Mouse (Mus musculus) urinary bladder, adult 2 months (tissue): ENCODE data around the gene Gngt1. TPM values are rescaled to one million over a fixed set of nuclear protein-coding genes. Genes with fewer than 3 reads are reported as not detected.

ENCODE experiments used
- polyA plus RNA-seq: library from polyadenylated mRNA; depleted of rRNA; stranded (reverse); fragments of >200 nt; gene quantifications from 2 replicates; pipeline ENCODE4 v1.2.3, GENCODE M21; 2012; rRNA removed

The Gngt1 gene
- polyA plus RNA-seq, 1 experiment: not detected

Other genes with a start within 250 kb of the Gngt1 start
- not detected in 2 replicates for gene Calcr, start 229.1 kb upstream of the Gngt1 start, polyA plus RNA-seq
- gene Tfpi2, start 4.9 kb upstream of the Gngt1 start, polyA plus RNA-seq: 3.8 and 3.9 TPM in 2 replicates
- 47.8 and 50.5 TPM in 2 replicates for gene Gng11, start 10.1 kb downstream of the Gngt1 start, polyA plus RNA-seq
- gene Bet1, start 93.2 kb downstream of the Gngt1 start, polyA plus RNA-seq: 33.0 and 39.5 TPM in 2 replicates